Mouse (Mus musculus) C2C12 (cell line): ENCODE measurements at regions not wholly inside any gene's neighbourhood (a gene's known extent, or its start where the extent isn't known, plus 50 kb on each side); places are given as distances from the start of the nearest gene placed in this dataset.

Experiments
- CTCF ChIP-seq: IDR thresholded peaks from one replicate; pipeline ENCODE4 v1.5.1; 2011; ENCODE audit not compliant: control insufficient read depth, insufficient read depth, insufficient read length
- MAX ChIP-seq: IDR thresholded peaks from one replicate; pipeline ENCODE4 v1.6.1; 2011; ENCODE audit warnings: mild to moderate bottlenecking, control low read depth
- MYOD1 ChIP-seq: IDR thresholded peaks from one replicate; pipeline ENCODE4 v1.6.1; 2011; ENCODE audit warnings: low read depth; ENCODE audit not compliant: control insufficient read depth, insufficient read length
- MYOG ChIP-seq: IDR thresholded peaks from one replicate; pipeline ENCODE4 v1.6.1; 2011; ENCODE audit not compliant: control insufficient read depth, insufficient read length; ENCODE audit errors: extremely low read depth

GRCm38 (mm10) chr14:89922316-89922715, 1451.1 kb upstream of the Pcdh20 start:
- TF ChIP-seq CTCF (no peak), MYOG (no peak), MYOD1 (no peak), MAX (no peak)
